Mouse (Mus musculus) lung, postnatal 10 days (tissue): ENCODE measurements at regions not wholly inside any gene's neighbourhood (a gene's known extent, or its start where the extent isn't known, plus 50 kb on each side); places are given as distances from the start of the nearest gene placed in this dataset.
"Not testable (repeated sequence)": the region's sequence is repeated elsewhere in the genome, so short reads cannot be mapped to it uniquely, and the experiment has no call there.

Experiments used
- DNase-seq: peaks from one replicate; pipeline ENCODE4 v3.0.0; 2021

GRCm38 (mm10) chr7:73827549-73827948 is 87.4 kb downstream of the Fam174b start:
- no peak for DNase-seq

DNA sequence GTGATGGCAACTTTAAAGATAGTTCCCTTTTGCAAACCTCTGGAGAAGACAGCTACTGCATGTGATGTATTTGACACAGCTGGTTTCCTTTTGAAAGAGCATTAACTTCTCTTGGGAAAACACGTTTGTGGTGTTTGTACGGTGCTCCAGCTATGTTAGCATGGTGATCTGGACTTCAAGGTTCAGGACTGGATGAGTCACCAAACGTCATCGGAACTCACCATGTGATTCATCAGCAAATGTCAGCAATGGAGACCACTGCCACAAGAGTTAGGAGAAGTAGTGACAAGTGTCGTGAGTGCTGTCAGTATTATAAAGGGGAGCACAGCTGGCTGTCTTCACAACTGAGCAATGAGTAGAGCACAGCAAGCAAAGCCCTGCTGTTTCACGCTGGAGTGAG is 90.5 kb downstream of the Fam174b start:
- DNase-seq, result no peak

GRCm38 (mm10) chr7:73840381-73840780 is 100.3 kb downstream of the Fam174b start:
- DNase-seq, result no peak

- no peak for DNase-seq
Measured at GRCm38 (mm10) chr7:73852184-73852583, 112.1 kb downstream of the Fam174b start.

DNA sequence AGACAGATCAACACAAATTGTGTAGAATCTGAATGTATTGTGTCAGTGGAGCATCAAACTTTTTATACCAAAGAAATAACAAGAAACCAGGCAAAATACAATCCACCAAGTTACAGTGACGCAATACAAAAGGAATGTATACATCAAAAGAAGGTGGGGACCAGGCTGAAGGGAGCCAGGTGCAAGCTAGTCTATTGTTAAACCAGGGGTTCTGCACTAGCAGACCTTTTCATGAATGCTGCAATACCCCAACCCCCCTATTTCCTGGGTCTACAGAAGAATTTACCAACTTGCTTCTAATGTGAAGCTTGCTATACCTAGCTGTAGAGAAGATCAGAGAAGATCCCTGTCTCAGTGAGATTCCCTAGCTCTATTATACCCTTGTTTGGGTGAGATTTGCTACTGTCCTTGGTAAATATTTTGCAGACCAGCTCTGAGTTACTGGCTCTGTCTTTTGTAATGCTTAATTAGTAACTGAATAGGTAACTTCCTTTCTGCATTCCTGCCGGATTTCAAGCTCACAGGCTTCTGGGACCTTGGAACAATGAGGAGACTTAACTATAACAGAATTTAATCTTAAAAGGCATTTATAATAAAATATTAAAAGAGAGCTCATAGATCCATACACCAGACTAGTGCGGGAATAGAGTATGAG is 113.3 kb downstream of the Fam174b start:
- DNase-seq, result not testable (repeated sequence)

DNA sequence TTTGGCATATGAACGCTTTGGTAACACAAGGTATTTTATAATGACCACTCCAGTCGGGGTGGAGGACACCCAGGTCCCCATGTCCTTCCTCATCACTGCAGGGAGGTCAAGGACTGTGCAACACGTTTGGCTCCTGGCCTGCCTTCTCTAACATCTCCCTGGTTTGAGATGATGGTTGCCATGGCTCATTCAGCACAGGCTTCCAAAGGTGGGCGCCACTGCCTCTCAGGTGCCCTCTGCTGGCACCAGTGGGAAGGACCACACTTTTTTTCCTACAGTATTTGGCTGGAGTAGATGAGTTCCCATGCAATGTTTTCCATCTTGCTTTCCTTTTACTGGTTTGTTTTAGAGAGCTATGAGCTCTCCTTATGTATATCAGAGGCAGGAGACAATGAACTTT is 115.4 kb downstream of the Fam174b start:
- DNase-seq, result peak; percentile 55

- no peak for DNase-seq
Measured at GRCm38 (mm10) chr7:73856908-73857307, 116.8 kb downstream of the Fam174b start.

- DNase-seq, result no peak
Measured at GRCm38 (mm10) chr7:73865086-73865485, 125.0 kb downstream of the Fam174b start.

DNA sequence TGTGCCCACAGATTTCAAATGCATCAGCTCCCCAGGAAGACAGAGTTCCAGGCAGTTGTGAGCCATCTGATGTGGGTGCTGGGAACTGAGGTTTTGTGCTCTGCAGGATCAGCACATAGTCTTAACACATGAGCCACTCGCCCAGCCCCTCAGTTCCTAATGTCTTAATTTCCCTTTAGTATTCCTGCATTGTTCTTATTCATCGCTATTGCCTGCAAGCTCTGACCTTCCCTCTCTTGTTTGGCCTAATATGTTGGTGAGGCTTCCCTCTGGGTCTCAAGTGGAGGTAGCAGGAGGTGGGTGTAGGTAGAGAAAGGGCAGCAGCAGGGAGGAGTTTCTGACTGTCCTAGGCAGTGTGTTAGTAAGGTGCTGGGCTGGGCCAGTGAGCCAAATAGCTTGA is 132.1 kb downstream of the Fam174b start:
- DNase-seq, result no peak

- DNase-seq, result no peak
Measured at GRCm38 (mm10) chr7:73881252-73882042, 132.0 kb downstream of the St8sia2 start.

DNA sequence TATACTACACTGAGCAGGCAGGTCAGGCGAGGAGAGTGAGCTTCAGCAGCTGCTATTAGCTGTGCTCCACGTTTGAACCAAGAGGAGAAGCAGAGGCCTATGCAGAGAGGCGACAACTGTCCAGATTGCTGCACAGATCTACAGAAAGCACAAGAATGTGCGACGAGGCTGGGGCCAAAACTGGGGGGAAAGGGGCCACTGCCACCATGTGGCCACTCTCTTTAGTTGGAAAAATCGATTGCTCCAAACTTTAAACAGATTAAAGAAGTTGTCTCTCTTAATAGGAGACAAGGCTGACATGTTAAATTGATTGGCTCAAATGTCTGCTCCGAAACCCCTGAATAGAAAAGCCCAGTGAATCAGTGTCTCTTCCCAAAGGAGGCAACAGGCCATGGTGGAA is 127.3 kb downstream of the St8sia2 start:
- DNase-seq, result no peak
